Mouse (Mus musculus) gastrocnemius, postnatal 25 days (tissue): ENCODE data around the gene Cx3cl1. TPM values are rescaled to one million over a fixed set of nuclear protein-coding genes. Genes with fewer than 3 reads are reported as not detected.

Experiments used
- DNase-seq: peaks from one replicate; pipeline ENCODE4 v3.0.0; 2022
- total RNA-seq, 2 experiments: library from RNA; stranded (reverse); gene quantifications; 1 replicate in 1 of 2; 2 replicates in 1 of 2; pipeline ENCODE4 v1.2.3; 2021

The Cx3cl1 gene
- total RNA-seq, 2 experiments from 2014 or later = 0.82 to 1.4 TPM

GRCm38 (mm10) chr8:94773700-94774171 is 1.9 kb downstream of the Cx3cl1 start:
- no peak for DNase-seq

GRCm38 (mm10) chr8:94774601-94775000 is 2.8 kb downstream of the Cx3cl1 start:
- DNase-seq = no peak

- no peak for DNase-seq
Measured at GRCm38 (mm10) chr8:94776346-94776745, 4.5 kb downstream of the Cx3cl1 start.

- no peak for DNase-seq
Measured at GRCm38 (mm10) chr8:94778036-94778435, 6.2 kb downstream of the Cx3cl1 start.

GRCm38 (mm10) chr8:94778473-94778872 is 6.7 kb downstream of the Cx3cl1 start:
- no peak for DNase-seq

- no peak for DNase-seq
Measured at GRCm38 (mm10) chr8:94778895-94779533, 7.2 kb downstream of the Cx3cl1 start.

GRCm38 (mm10) chr8:94779534-94780294 is 7.9 kb downstream of the Cx3cl1 start:
- DNase-seq = no peak

GRCm38 (mm10) chr8:94780491-94781154 is 8.8 kb downstream of the Cx3cl1 start:
- no peak for DNase-seq

GRCm38 (mm10) chr8:94781155-94781837 is 9.5 kb downstream of the Cx3cl1 start:
- DNase-seq = no peak

- DNase-seq = no peak
Measured at GRCm38 (mm10) chr8:94781838-94782235, 10.0 kb downstream of the Cx3cl1 start.

GRCm38 (mm10) chr8:94783890-94784289 is 12.1 kb downstream of the Cx3cl1 start:
- DNase-seq = no peak

- no peak for DNase-seq
Measured at GRCm38 (mm10) chr8:94785247-94785985, 13.6 kb downstream of the Cx3cl1 start.

- no peak for DNase-seq
Measured at GRCm38 (mm10) chr8:94785995-94786595, 14.3 kb downstream of the Cx3cl1 start.

GRCm38 (mm10) chr8:94787524-94788501 is 16.0 kb downstream of the Cx3cl1 start:
- no peak for DNase-seq

- no peak for DNase-seq
Measured at GRCm38 (mm10) chr8:94789256-94789955, 17.6 kb downstream of the Cx3cl1 start.

- DNase-seq = no peak
Measured at GRCm38 (mm10) chr8:94794368-94794767, 22.6 kb downstream of the Cx3cl1 start.

GRCm38 (mm10) chr8:94794782-94795181 is 23.0 kb downstream of the Cx3cl1 start:
- no peak for DNase-seq

GRCm38 (mm10) chr8:94800278-94800968 is 28.6 kb downstream of the Cx3cl1 start:
- no peak for DNase-seq
